Mouse (Mus musculus): ENCODE results near the gene Ovol1. TPM values are rescaled to one million over a fixed set of nuclear protein-coding genes. Genes with fewer than 3 reads are reported as not detected.

The Ovol1 gene
- polyA plus RNA-seq, 1 experiment from 2014 or later, result 0.15 TPM

DNA sequence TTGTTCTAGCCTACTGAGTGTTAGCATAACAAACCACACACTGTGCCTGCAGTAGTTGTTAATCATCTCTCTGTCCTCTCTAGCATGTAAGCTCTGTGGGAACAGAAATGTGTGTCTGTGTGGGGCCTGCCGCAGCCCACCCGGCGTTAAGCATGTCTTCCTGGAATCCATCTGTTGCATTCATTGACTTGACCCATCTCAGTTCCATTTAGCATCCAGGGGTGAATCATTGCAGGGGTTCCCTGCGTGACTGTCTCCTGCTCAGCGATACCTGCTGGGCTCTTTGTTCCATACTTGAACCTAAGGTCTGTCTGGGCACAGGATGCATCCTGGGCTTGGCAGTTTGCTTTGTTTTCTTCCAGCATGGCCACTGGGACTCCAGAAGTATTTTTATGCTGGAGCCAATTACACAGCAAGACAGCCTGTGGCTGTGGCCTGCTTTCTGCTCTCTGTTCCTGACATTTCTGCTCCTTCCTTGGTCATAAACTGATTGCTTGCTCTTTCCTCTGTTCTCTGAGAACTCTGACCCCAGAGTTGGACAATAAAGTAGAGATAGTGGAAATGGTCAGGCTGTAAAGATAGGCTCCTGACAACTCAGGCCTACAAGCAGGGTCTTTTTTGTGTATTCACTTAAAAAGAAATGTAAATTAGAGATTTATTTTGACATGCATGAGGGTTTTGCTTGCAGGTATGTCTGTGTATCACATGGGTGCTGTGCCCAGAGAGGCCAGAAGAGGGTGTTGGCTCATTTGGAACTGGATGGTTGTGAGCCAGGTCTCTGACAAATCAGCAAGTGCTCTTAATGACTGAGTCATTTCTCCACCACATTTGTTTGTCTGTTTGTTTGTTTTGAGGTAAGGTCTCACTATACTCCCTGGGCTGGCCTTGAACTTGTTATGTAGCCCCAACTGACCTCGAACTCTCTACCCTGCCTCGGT is 44.3 kb downstream of the Ovol1 start:
- peaks cover 5% of the 10 kb centered on the region; the same call in 1 of the 2 replicates for H3K4me1 ChIP-seq (replicated peaks; ENCODE audit: control insufficient read depth, insufficient read depth, low read length)
- WGBS, result 65% methylated on average over 7 of the region's 7 CpGs
- H3K27me3 ChIP-seq (ENCODE audit: control insufficient read depth, insufficient read depth, low read length), result no peaks in the 10 kb centered on the region
- H3K36me3 ChIP-seq (replicated peaks; ENCODE audit: control insufficient read depth, insufficient read depth), result no peaks in the 10 kb centered on the region
- ATAC-seq (ENCODE audit: low FRiP score) (no peak), DNase-seq (ENCODE audit: low spot score) (no peak)
- H3K4me3 ChIP-seq (replicated peaks; ENCODE audit: low read length), result no peak overlapping the region
- H3K27ac ChIP-seq, result no peak overlapping the region
- no peak overlapping the region for H3K9ac ChIP-seq
- no peaks in the 10 kb centered on the region for H3K9me3 ChIP-seq (ENCODE audit: control insufficient read depth, low read length)
- H3K4me2 ChIP-seq (replicated peaks), result no peak overlapping the region

- no peaks in the 10 kb centered on the region for H3K9me3 ChIP-seq (ENCODE audit: control insufficient read depth, low read length)
- no peaks in the 10 kb centered on the region for H3K27me3 ChIP-seq (ENCODE audit: control insufficient read depth, insufficient read depth, low read length)
- no peak overlapping the region for H3K27ac ChIP-seq
- ATAC-seq (ENCODE audit: low FRiP score) (no peak), DNase-seq (ENCODE audit: low spot score) (no peak)
- H3K36me3 ChIP-seq (replicated peaks; ENCODE audit: control insufficient read depth, insufficient read depth), result no peaks in the 10 kb centered on the region
- 90% methylated on average over 3 of the region's 3 CpGs for WGBS
- peaks cover 17% of the 10 kb centered on the region for H3K4me1 ChIP-seq (replicated peaks; ENCODE audit: control insufficient read depth, insufficient read depth, low read length)
- no peak overlapping the region for H3K4me2 ChIP-seq (replicated peaks)
- H3K9ac ChIP-seq, result no peak overlapping the region
- H3K4me3 ChIP-seq (replicated peaks; ENCODE audit: low read length), result no peak overlapping the region
Measured at GRCm38 (mm10) chr19:5513005-5513349, 47.5 kb downstream of the Ovol1 start.

DNA sequence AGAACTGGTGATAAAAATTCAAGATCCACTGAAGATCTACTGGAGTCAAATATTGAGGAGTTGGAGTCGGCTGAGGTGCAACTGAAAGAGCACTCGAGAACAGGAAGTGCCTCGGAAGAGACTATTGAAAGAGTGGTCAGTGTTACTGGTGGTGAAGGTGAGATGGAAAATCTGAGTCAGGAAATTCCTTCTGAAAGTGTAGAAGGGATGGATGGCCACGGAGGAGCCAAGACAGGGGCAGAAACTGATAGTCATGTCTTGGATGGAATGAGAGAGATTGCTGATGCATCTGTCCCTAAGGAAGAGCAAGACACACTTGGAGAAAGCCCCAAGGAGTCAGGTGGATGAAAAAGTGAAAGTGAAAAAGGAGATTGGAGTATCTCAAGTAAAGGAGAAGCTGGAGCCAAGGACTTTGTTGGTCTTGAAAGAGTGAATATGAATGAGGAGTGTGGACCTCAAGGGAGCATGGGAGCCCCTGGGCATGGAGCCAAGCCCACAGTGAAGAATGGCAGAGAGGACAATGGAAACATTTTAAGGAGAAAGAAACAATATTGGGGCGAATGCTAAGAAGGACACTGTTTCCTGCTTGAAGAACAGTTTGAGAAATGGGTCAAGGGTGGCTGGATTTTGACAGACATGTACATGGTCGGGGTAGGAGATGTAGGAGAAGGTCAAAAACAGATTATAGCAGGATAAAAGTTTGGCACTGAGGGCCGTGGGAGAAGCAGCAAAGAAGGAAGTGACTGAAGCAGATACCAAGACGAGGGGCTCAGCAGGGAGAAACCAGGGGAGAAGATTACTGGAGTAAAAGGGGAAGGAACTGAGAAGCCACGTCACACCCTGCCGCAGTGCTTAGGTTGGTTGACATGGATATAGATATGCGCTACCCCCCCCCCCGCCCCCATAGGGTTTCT is 48.1 kb downstream of the Ovol1 start:
- Histone ChIP-seq H3K27ac (no peak overlapping the region), H3K36me3 (replicated peaks; ENCODE audit: control insufficient read depth, insufficient read depth) (no peaks in the 10 kb centered on the region), H3K27me3 (ENCODE audit: control insufficient read depth, insufficient read depth, low read length) (no peaks in the 10 kb centered on the region), H3K4me2 (replicated peaks) (no peak overlapping the region), H3K9ac (no peak overlapping the region), H3K4me3 (replicated peaks; ENCODE audit: low read length) (no peak overlapping the region), H3K4me1 (replicated peaks; ENCODE audit: control insufficient read depth, insufficient read depth, low read length) (peaks cover 17% of the 10 kb centered on the region), H3K9me3 (ENCODE audit: control insufficient read depth, low read length) (no peaks in the 10 kb centered on the region)
- WGBS, result 75% methylated on average over 12 of the region's 12 CpGs
- ATAC-seq (ENCODE audit: low FRiP score) (no peak), DNase-seq (ENCODE audit: low spot score) (no peak)

GRCm38 (mm10) chr19:5511074-5511632 is 49.3 kb downstream of the Ovol1 start:
- no peaks in the 10 kb centered on the region for H3K9me3 ChIP-seq (ENCODE audit: control insufficient read depth, low read length)

GRCm38 (mm10) chr19:5510031-5511026 is 50.1 kb downstream of the Ovol1 start, which contains the start of gene Snx32:
Snx32 (minus strand) TSS chr19:5510538.
- Histone ChIP-seq H3K9me3 (ENCODE audit: control insufficient read depth, low read length) (no peaks in the 10 kb centered on the region), H3K9ac (peak within 1 kb of the TSS; percentile 78), H3K4me1 (replicated peaks; ENCODE audit: control insufficient read depth, insufficient read depth, low read length) (peaks cover 17% of the 10 kb centered on the region), H3K4me3 (replicated peaks; ENCODE audit: low read length) (peak within 1 kb of the TSS; percentile 52), H3K27me3 (ENCODE audit: control insufficient read depth, insufficient read depth, low read length) (no peaks in the 10 kb centered on the region), H3K4me2 (replicated peaks) (peak within 1 kb of the TSS; percentile 87), H3K27ac (peak within 1 kb of the TSS; percentile 88), H3K36me3 (replicated peaks; ENCODE audit: control insufficient read depth, insufficient read depth) (no peaks in the 10 kb centered on the region)
- 2% methylated on average over 45 of the region's 47 CpGs for WGBS
- ATAC-seq (ENCODE audit: low FRiP score), result peak; percentile 99
- DNase-seq (ENCODE audit: low spot score), result peak; percentile 97

More at GRCm38 (mm10) chr19:5511074-5511632, 49.3 kb downstream of the Ovol1 start:
- Histone ChIP-seq H3K4me1 (replicated peaks; ENCODE audit: control insufficient read depth, insufficient read depth, low read length) (peaks cover 17% of the 10 kb centered on the region), H3K4me2 (replicated peaks) (peak overlapping the region; percentile 87), H3K9ac (peak overlapping the region; percentile 62), H3K27ac (peak overlapping the region; percentile 22; the same call in 1 of the 2 replicates), H3K4me3 (replicated peaks; ENCODE audit: low read length) (peak overlapping the region; percentile 52), H3K36me3 (replicated peaks; ENCODE audit: control insufficient read depth, insufficient read depth) (no peaks in the 10 kb centered on the region), H3K27me3 (ENCODE audit: control insufficient read depth, insufficient read depth, low read length) (no peaks in the 10 kb centered on the region)
- DNase-seq (ENCODE audit: low spot score) (no peak), ATAC-seq (ENCODE audit: low FRiP score) (no peak)
- WGBS, result 55% methylated on average over 15 of the region's 15 CpGs

GRCm38 (mm10) chr19:5503687-5504086 is 56.8 kb downstream of the Ovol1 start, which contains the start of gene 1700020D05Rik:
1700020D05Rik (minus strand) TSS chr19:5503787.
- H3K9ac ChIP-seq, result no peak within 1 kb of the TSS
- H3K36me3 ChIP-seq (replicated peaks; ENCODE audit: control insufficient read depth, insufficient read depth), result peaks cover 19% of the 10 kb centered on the region
- ATAC-seq (ENCODE audit: low FRiP score) (no peak), DNase-seq (ENCODE audit: low spot score) (no peak)
- no peak within 1 kb of the TSS for H3K27ac ChIP-seq
- H3K27me3 ChIP-seq (ENCODE audit: control insufficient read depth, insufficient read depth, low read length), result no peaks in the 10 kb centered on the region
- no peaks in the 10 kb centered on the region for H3K4me1 ChIP-seq (replicated peaks; ENCODE audit: control insufficient read depth, insufficient read depth, low read length)
- H3K4me2 ChIP-seq (replicated peaks), result no peak within 1 kb of the TSS
- WGBS, result 67% methylated on average over 17 of the region's 17 CpGs
- no peaks in the 10 kb centered on the region for H3K9me3 ChIP-seq (ENCODE audit: control insufficient read depth, low read length)
- H3K4me3 ChIP-seq (replicated peaks; ENCODE audit: low read length), result no peak within 1 kb of the TSS

- no peak overlapping the region for H3K27ac ChIP-seq
- no peak overlapping the region for H3K4me3 ChIP-seq (replicated peaks; ENCODE audit: low read length)
- H3K4me1 ChIP-seq (replicated peaks; ENCODE audit: control insufficient read depth, insufficient read depth, low read length), result no peaks in the 10 kb centered on the region
- no peak overlapping the region for H3K4me2 ChIP-seq (replicated peaks)
- peaks cover 50% of the 10 kb centered on the region for H3K36me3 ChIP-seq (replicated peaks; ENCODE audit: control insufficient read depth, insufficient read depth)
- no peaks in the 10 kb centered on the region for H3K27me3 ChIP-seq (ENCODE audit: control insufficient read depth, insufficient read depth, low read length)
- no peaks in the 10 kb centered on the region for H3K9me3 ChIP-seq (ENCODE audit: control insufficient read depth, low read length)
- WGBS, result 93% methylated on average over 2 of the region's 2 CpGs
- ATAC-seq (ENCODE audit: low FRiP score) (no peak), DNase-seq (ENCODE audit: low spot score) (no peak)
- H3K9ac ChIP-seq, result no peak overlapping the region
Measured at GRCm38 (mm10) chr19:5500330-5500875, 60.0 kb downstream of the Ovol1 start.

Measured in hindbrain, embryonic 14.5 days (tissue).